Mouse (Mus musculus) stomach, adult 2 months (tissue): ENCODE measurements around the gene Tspyl1. TPM values are rescaled to one million over a fixed set of nuclear protein-coding genes. Genes with fewer than 3 reads are reported as not detected.

Source experiments
- polyA plus RNA-seq: library from polyadenylated mRNA; depleted of rRNA; stranded (reverse); fragments of >200 nt; gene quantifications from 2 replicates; pipeline ENCODE4 v1.2.3, GENCODE M21; 2012; rRNA removed

Tspyl1 gene
- polyA plus RNA-seq = 7.2 and 11.3 TPM in 2 replicates

DNA sequence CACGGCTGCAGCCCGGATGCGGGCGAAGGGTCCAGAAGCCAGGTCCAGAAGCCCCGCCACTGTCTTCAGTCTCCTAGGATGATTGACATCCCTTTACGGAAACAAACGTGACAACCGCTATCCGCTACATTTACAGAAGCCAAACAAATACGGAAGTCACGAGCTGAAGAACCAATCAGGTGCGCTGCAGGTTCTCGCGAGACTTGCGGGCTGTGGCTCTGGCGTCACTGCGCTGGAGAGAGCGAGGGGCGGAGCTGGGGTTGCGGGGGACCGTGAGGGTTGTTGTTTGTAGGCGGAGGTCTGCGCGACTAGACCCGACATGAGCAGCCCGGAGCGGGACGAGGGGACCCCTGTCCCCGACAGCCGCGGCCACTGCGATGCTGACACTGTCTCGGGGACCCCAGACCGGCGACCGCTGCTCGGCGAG is at the start of gene Tspyl1:
Gene Tspyl1, plus strand, starts transcription at position 229 of the 427 bp plus-strand sequence.

GRCm38 (mm10) chr10:34297299-34297979 is 15.4 kb downstream of the Tspyl1 start, which contains the start of gene Tspyl4:
TSS of gene Tspyl4 (plus strand) at chr10:34297442.

Other genes with a start within 250 kb of the Tspyl1 start
- gene Trappc3l, start 244.6 kb upstream of the Tspyl1 start, polyA plus RNA-seq = not detected in 2 replicates
- gene Calhm4, start 237.9 kb upstream of the Tspyl1 start, polyA plus RNA-seq = not detected in 2 replicates
- 0.13 and 0.16 TPM in 2 replicates for gene Calhm5, start 185.7 kb upstream of the Tspyl1 start, polyA plus RNA-seq
- gene Calhm6, start 154.2 kb upstream of the Tspyl1 start, polyA plus RNA-seq = 0.36 and 0.66 TPM in 2 replicates
- gene Dse, start 74.5 kb upstream of the Tspyl1 start, polyA plus RNA-seq = 1.4 and 1.6 TPM in 2 replicates
- gene Tspyl4, start 15.3 kb downstream of the Tspyl1 start, polyA plus RNA-seq = 1.4 and 2.1 TPM in 2 replicates
- gene Col10a1, start 107.8 kb downstream of the Tspyl1 start, polyA plus RNA-seq = not detected in 2 replicates
- gene Nt5dc1, start 136.4 kb downstream of the Tspyl1 start, polyA plus RNA-seq = 2.2 and 2.3 TPM in 2 replicates
- 1.2 and 1.5 TPM in 2 replicates for gene Frk, start 201.2 kb downstream of the Tspyl1 start, polyA plus RNA-seq